Mouse (Mus musculus) thymus, adult 2 months (tissue): ENCODE measurements around the gene Etv3.

Experiments
- CTCF ChIP-seq: fragments of 200-500 bp; IDR thresholded peaks from 2 replicates; pipeline ENCODE4 v1.5.1; 2012; ENCODE audit warnings: mild to moderate bottlenecking, control low read depth, low read length, moderate library complexity, borderline replicate concordance; ENCODE audit not compliant: control insufficient read depth, poor library complexity, insufficient read depth; ENCODE audit errors: extremely low read depth
- POLR2A ChIP-seq: fragments of 200-500 bp; IDR thresholded peaks from 2 replicates; pipeline ENCODE4 v1.6.1; 2012; ENCODE audit warnings: mild to moderate bottlenecking, low read length, control low read depth, moderate library complexity; ENCODE audit not compliant: control insufficient read depth, poor library complexity, insufficient read depth; ENCODE audit errors: extremely low read depth

GRCm38 (mm10) chr3:87511971-87512765, 13.0 kb upstream of the Etv3 start:
- TF ChIP-seq CTCF (no peak), POLR2A (no peak)
